Mouse (Mus musculus) embryonic fibroblast, embryonic 13.5 days (primary cell): Measurements from ENCODE around the gene 6030408B16Rik.

Source experiments
- CTCF ChIP-seq: IDR thresholded peaks from 2 replicates; pipeline ENCODE4 v1.5.1; 2011; ENCODE audit warnings: mild to moderate bottlenecking, control low read depth, low read length, moderate library complexity, borderline replicate concordance; ENCODE audit not compliant: insufficient read depth
- POLR2A ChIP-seq: IDR thresholded peaks from 2 replicates; pipeline ENCODE4 v1.6.1; 2011; ENCODE audit warnings: low read depth, mild to moderate bottlenecking, control low read depth, low read length, moderate library complexity

GRCm38 (mm10) chr15:101260387-101260786 is 32.6 kb upstream of the 6030408B16Rik start:
- TF ChIP-seq CTCF (no peak), POLR2A (no peak)
